Mouse (Mus musculus) T-helper 2 cell (primary cell): Measurements from ENCODE around the gene Gm8439.

Source experiments
- in situ Hi-C: fragments of 300-600 bp; cut with MboI, MseI; formaldehyde crosslinking; loops from one replicate; pipeline ENCODE4 v1.15.1; 2025; ENCODE audit warnings: high pct_unique_total_duplicates

The Gm8439 gene

GRCm38 (mm10) chr4:120588445-120588844 is at the start of gene Gm8439:
TSS of gene Gm8439 (plus strand) at chr4:120588745.
- in situ Hi-C loops = no loop called here

GRCm38 (mm10) chr4:120544896-120545295 is 43.6 kb upstream of the Gm8439 start:
- in situ Hi-C loops = no loop called here

- in situ Hi-C loops = loop anchor here (10.0 to 25.0 kb wide), 2 partner anchors 552 to 1269 kb away; partner anchors contain the start of gene Ybx1
These were observed 32.0 kb upstream of the Gm8439 start for GRCm38 (mm10) chr4:120556592-120556991.

- in situ Hi-C loops = loop anchor here (25.0 kb wide), 1 partner anchor 1278 kb away; the partner anchor contains the start of gene Ybx1
These were observed 22.8 kb upstream of the Gm8439 start for GRCm38 (mm10) chr4:120565726-120566125.

GRCm38 (mm10) chr4:120568005-120568404 is 20.5 kb upstream of the Gm8439 start:
- in situ Hi-C loops = loop anchor here (25.0 kb wide), 1 partner anchor 1281 kb away; the partner anchor contains the start of gene Ybx1

- in situ Hi-C loops = loop anchor here (25.0 kb wide), 1 partner anchor 1282 kb away; the partner anchor contains the start of gene Ybx1
These were observed 19.5 kb upstream of the Gm8439 start for GRCm38 (mm10) chr4:120569025-120569424.

GRCm38 (mm10) chr4:120569486-120570437 is 18.8 kb upstream of the Gm8439 start, which contains the start of gene Ctps:
TSS of gene Ctps (minus strand) at chr4:120570276.
- in situ Hi-C loops = loop anchor here (25.0 kb wide), 1 partner anchor 1282 kb away; the partner anchor contains the start of gene Ybx1

DNA sequence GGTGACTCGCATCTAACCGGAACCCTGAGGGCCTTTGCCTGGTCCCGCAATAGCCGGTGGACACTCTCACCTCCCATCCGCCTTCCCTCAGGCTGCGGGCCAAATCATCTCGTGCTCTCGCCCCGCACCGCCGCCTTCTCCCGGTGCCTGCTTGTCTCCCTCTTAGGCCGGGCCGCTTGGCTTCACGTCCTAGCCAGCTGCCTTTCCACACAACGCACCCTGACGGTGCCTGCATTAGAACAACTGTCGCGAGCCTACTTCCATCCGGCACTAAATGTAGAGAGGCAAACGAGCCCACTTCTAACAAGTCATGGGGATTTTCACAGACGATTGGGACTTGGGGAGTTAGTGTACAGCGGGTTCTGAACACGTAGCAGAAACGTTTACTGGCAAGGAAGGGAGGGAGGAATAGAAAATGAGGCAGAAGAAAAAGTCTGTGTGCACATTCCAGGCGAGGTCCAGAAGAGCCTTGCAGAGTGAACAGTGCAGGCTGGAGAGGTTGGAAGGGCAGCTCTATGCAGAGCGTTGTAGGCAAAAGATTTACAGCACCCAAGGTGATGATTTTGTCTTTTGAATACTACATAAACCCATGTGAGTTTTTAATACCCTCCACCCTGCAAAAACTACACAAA is 18.0 kb upstream of the Gm8439 start:
- in situ Hi-C loops = loop anchor here (25.0 kb wide), 1 partner anchor 1283 kb away; the partner anchor contains the start of gene Ybx1

GRCm38 (mm10) chr4:120571070-120571464 is 17.5 kb upstream of the Gm8439 start:
- in situ Hi-C loops = loop anchor here (25.0 kb wide), 1 partner anchor 1284 kb away; the partner anchor contains the start of gene Ybx1

DNA sequence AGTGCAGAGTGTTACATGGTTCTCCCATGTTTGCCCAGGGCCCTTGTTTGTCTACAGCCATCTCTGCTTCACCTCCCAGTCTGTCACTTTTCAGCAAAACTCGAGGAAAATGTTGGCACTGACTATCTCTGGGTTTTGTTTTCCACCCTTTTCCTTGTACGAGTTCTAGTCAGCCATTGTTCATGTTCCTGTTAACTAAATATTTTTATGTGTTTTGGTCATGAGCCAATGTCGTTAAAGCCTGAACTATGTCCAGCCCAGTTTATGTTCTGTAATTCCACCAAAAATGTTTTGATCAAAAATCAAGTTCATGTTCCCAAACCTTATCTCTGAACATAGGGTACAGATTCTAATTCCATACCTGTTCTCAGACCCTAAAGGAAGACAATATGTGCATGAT is 16.9 kb upstream of the Gm8439 start:
- in situ Hi-C loops = loop anchor here (25.0 kb wide), 1 partner anchor 1284 kb away; the partner anchor contains the start of gene Ybx1

DNA sequence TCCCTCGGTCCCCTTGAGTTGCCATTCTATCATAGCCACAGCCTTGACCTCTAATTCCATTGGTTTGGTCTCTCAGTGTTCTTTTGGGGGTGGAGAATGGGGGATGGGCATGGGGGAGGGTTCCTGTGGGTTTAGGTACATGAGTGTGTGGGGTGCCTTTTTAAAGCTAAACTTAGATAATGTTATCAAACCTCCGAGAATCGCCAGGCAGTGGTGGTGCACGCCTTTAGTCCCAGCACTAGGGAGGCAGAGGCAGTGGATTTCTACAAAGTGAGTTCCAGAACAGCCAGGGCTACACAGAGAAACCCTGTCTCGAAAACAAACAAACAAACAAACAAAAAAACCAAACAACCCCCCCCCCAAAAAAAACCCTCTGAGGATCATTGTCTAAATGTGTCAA is 7.7 kb upstream of the Gm8439 start:
- in situ Hi-C loops = no loop called here

DNA sequence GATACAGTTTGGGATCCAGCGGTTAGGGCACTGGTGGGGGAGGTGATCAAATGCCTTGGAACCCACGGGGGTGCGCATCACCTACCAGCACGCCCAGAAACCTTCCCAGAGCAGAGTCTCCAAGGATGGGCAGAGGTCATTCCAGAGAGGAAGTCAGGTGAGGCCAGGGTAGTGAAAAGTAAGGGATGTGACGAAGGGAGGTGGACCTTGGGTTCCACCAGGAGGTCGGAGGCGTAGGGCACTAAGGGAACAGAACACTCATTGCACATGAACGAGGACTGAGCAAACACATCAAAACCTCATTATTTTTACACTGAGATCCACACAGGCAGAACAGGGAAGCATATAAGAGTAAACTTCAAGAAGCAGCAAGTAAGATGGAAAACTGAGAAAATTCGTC is 6.8 kb upstream of the Gm8439 start:
- in situ Hi-C loops = no loop called here

DNA sequence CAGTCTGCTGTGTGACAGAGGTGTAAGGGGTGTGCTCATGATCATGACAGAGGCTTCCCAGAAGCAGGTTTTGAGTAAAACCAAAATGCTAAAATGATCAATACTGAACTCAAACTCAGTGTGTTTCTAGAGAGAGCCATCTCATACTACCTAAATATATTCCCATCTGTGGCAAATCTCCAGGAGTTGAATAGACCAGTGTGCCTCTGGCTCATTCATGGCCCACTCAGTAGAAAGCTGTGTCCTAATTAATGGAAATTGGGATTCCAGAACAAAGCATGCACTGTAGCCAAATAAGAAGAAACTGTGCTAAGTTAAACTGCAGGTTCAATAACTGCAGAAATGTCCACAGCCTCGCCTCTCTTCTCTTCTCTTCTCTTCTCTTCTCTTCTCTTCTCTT is 1.6 kb upstream of the Gm8439 start:
- in situ Hi-C loops = no loop called here

GRCm38 (mm10) chr4:120589070-120589469 is 525 bp downstream of the Gm8439 start:
- in situ Hi-C loops = no loop called here

DNA sequence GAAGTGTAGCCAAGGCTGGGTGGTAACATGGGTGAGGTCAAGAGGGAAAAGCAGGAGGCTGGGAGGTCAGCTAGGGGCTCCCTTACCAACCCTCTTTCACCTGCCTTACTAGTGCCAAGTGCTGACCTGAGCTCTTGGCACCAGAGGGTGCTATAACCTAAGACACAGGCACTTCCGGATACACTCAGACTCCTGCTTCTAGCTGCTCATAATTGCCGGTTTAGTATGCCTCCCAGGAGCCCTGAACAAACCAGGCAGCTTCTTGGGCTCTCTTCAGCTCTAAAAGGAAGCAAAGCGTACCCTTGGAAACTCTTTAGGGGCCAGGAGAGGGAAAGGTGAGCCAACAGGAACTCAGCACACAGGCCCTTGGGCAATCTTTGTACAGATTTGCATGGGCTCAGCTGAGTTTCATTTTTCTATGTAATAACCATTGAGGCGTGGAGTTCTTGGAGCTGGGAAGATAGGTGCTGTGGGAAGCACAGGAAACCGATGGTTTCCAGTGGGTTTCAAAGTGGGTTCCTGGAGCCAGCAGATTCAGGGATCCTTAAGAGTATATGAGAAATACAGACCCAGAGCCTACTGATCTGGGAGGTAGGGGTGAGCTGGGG is 1.4 kb downstream of the Gm8439 start:
- in situ Hi-C loops = loop anchor here (5.0 to 10.0 kb wide), 2 partner anchors 92 to 295 kb away; no protein-coding TSS in a partner anchor

- in situ Hi-C loops = loop anchor here (5.0 to 10.0 kb wide), 2 partner anchors 91 to 294 kb away; no protein-coding TSS in a partner anchor
These were observed 2.4 kb downstream of the Gm8439 start for GRCm38 (mm10) chr4:120590973-120591372.

GRCm38 (mm10) chr4:120596210-120596609 is 7.7 kb downstream of the Gm8439 start:
- in situ Hi-C loops = loop anchor here (10.0 kb wide), 1 partner anchor 289 kb away; no protein-coding TSS in a partner anchor

GRCm38 (mm10) chr4:120598922-120599321 is 10.4 kb downstream of the Gm8439 start:
- in situ Hi-C loops = loop anchor here (10.0 kb wide), 1 partner anchor 286 kb away; no protein-coding TSS in a partner anchor

DNA sequence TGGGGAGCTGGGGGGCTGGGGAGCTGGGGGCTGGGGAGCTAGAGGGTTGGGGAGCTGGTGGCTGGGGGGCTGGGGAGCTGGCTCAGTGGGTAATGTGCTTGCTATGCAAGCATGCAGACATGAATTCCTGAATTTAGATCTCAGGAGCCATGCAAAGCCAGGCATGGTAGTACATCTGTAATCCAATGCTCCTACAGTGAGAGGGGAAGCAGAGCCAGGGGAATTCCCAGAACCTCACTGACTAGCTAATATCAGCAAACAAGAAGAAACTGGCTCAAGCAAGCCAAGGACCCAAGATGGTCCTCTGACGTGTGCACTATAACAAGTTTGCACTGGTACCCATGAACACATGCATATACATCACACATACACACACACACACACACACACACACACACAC is 13.2 kb downstream of the Gm8439 start:
- in situ Hi-C loops = no loop called here

GRCm38 (mm10) chr4:120602669-120603068 is 14.1 kb downstream of the Gm8439 start:
- in situ Hi-C loops = no loop called here

DNA sequence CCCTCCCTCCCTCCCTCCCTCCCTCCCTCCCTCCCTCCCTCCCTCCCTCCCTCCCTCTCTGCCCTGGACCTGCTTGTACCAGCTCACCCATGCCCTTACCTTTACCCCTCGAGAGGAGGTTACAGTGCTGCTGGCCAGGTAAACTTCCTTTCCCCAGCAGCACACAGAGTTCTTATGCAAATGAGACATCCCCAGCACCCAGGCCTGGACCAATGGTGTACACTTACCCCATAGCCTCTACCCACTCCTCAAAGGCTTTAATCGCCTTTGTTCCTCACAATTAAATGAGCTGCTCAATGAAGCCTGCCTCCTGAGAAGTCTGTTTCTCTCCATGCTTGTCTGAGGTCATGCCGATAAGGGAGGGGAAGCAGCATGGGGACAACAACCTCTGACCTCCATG is 18.4 kb downstream of the Gm8439 start:
- in situ Hi-C loops = no loop called here
